Mouse (Mus musculus) layer of hippocampus, adult 2 months (tissue): ENCODE measurements around the gene Capzb. TPM values are rescaled to one million over a fixed set of nuclear protein-coding genes. Genes with fewer than 3 reads are reported as not detected.

Experiments used
- DNase-seq, 2 experiments: peaks; one replicate each; pipeline ENCODE4 v3.0.0; 2022; ENCODE audit warnings: low spot score in 2 of 2
- H3K27ac ChIP-seq: fragments of 200-600 bp; 2 replicates; pipeline ENCODE4 v1.8.1; 2022
- H3K4me3 ChIP-seq: fragments of 200-600 bp; 2 replicates; pipeline ENCODE4 v1.8.1; 2022; ENCODE audit warnings: mild to moderate bottlenecking
- CTCF ChIP-seq: fragments of 200-600 bp; conservative IDR thresholded peaks from 2 replicates; pipeline ENCODE4 v1.8.1; 2022; ENCODE audit warnings: antibody characterized with exemption, mild to moderate bottlenecking, moderate library complexity
- total RNA-seq, 2 experiments: library from RNA; stranded (reverse); gene quantifications; 2 replicates each; pipeline ENCODE4 v1.2.3; 2021

Capzb gene
- total RNA-seq, 2 experiments from 2014 or later: 374 to 416 TPM

GRCm38 (mm10) chr4:139205842-139206241 is 13.1 kb downstream of the Capzb start:
- H3K4me3 ChIP-seq: no peak overlapping the region
- peak; percentile 68 for TF ChIP-seq CTCF
- no peak for DNase-seq
- peak overlapping the region; percentile 68 for H3K27ac ChIP-seq

GRCm38 (mm10) chr4:139206353-139207045 is 13.8 kb downstream of the Capzb start:
- Histone ChIP-seq H3K27ac (peak overlapping the region; percentile 68), H3K4me3 (no peak overlapping the region)
- DNase-seq: peak; percentile 56 to 71
- TF ChIP-seq CTCF: no peak

GRCm38 (mm10) chr4:139208236-139209129 is 15.8 kb downstream of the Capzb start:
- DNase-seq: no peak
- H3K27ac ChIP-seq: peak overlapping the region; percentile 68
- H3K4me3 ChIP-seq: no peak overlapping the region
- no peak for TF ChIP-seq CTCF

DNA sequence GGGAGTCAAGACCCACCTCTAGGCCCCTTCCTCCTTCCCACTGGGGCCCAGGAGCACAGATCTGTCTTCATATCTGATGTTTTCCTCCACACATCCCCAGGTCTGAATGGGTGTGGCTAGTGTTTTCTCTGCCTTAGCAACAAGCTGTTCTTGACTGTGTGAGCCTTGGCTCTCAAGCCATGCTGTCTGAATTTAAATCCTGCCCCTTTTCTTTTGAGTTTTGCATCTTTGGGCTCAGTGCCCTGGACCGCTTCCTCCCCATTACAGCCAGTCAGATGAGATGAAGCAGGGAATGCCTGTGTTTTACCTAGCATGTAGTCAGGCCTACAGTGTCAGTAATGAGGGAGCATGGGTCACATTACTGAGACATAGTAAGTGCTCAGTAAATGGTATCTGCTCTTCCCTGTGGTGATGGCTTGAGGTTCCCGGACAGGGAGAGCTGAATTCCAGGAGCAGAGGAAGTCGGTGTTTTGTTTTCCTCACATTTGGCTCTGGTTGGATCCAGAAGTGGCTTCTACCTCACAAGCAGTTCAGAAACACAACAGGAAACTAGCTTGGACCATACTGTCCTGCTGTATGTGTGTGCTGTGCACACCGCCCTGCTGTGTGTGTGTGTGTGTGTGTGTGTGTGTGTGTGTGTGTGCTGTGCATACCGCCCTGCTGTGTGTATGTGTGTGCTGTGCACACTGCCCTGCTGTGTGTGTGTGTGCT is 16.6 kb downstream of the Capzb start:
- H3K27ac ChIP-seq: peak overlapping the region; percentile 68
- no peak for DNase-seq

DNA sequence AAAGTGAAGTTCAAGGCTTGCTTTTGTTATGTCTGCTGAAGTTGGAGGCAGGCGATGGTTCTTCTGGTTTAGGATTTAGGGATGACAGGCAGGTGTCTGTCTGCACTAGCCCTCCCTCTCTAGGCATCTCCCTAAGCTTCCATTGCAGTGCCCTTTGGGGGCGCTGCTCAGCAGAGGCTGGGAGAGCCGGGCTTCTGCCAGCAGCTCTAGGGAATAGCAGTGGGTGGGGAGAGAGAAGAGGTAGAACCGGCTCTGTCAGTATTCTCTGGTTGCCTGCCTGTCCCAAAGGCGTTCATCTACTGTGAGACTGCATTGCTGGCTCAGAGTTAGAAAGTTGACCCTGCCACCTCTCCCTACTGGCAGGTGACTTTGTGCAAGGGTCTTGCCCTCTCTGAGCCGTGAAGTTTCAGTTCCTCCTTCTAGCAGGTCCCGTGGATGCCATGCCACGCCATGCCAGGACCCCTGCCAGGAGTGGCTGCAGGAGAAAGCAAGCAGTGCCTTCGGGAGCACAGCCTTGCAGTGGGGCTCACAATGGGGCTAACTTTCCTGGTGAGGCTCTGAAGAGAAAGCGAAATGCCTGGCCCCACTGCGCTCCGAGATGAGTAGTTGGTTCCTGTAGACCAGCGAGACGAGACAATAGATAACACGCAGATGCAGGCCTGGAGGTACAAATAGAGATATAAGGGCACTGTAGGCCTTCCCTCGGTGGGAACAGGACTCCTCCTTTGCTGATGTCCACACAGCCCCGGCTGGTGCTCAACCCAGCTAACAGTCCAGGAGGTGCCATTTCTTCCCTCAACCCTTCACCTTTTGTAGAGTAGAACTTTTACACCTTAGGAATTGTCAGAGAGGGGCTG is 19.5 kb downstream of the Capzb start:
- TF ChIP-seq CTCF: peak; percentile 77
- peak; percentile 55 to 57 for DNase-seq
- Histone ChIP-seq H3K27ac (peak overlapping the region; percentile 77), H3K4me3 (no peak overlapping the region)

More for the DNA sequence above, 16.6 kb downstream of the Capzb start:
- no peak overlapping the region for H3K4me3 ChIP-seq
- no peak for TF ChIP-seq CTCF

GRCm38 (mm10) chr4:139213086-139213485 is 20.4 kb downstream of the Capzb start:
- H3K27ac ChIP-seq: peak overlapping the region; percentile 77
- no peak for DNase-seq
- no peak for TF ChIP-seq CTCF
- no peak overlapping the region for H3K4me3 ChIP-seq

- Histone ChIP-seq H3K27ac (peak overlapping the region; percentile 77), H3K4me3 (no peak overlapping the region)
- TF ChIP-seq CTCF: no peak
- no peak for DNase-seq
These were observed 21.3 kb downstream of the Capzb start for GRCm38 (mm10) chr4:139213935-139214371.

GRCm38 (mm10) chr4:139216566-139216965 is 23.9 kb downstream of the Capzb start:
- Histone ChIP-seq H3K4me3 (no peak overlapping the region), H3K27ac (peak overlapping the region; percentile 77)
- TF ChIP-seq CTCF: no peak
- no peak for DNase-seq

DNA sequence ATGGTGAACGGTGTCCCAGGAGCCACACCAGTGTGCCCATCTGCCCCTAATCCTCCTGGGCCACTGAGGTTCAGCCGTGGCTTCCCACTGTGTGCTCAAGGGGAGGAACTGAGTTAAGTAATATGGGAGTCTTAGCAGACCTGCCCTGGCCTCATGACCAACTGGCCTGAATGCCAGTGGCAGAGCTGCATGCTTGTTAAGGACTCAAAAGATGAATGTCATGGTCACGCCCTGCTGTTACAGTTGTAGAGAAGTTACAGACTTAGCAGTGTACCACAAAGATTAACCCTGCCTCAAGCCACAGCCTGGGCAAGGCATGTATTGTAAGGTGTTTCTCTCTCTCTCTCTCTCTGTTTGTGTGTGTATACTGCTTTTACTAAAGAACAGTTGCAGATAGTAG is 25.8 kb downstream of the Capzb start:
- TF ChIP-seq CTCF: no peak
- H3K27ac ChIP-seq: no peak overlapping the region
- H3K4me3 ChIP-seq: no peak overlapping the region
- DNase-seq: no peak

- Histone ChIP-seq H3K27ac (no peak overlapping the region), H3K4me3 (no peak overlapping the region)
- DNase-seq: no peak
- TF ChIP-seq CTCF: no peak
These were observed 27.0 kb downstream of the Capzb start for GRCm38 (mm10) chr4:139219656-139220055.

GRCm38 (mm10) chr4:139220978-139221377 is 28.3 kb downstream of the Capzb start:
- peak; percentile 75 for TF ChIP-seq CTCF
- no peak for DNase-seq
- H3K4me3 ChIP-seq: no peak overlapping the region
- no peak overlapping the region for H3K27ac ChIP-seq

GRCm38 (mm10) chr4:139221837-139222236 is 29.1 kb downstream of the Capzb start:
- TF ChIP-seq CTCF: no peak
- H3K4me3 ChIP-seq: no peak overlapping the region
- no peak for DNase-seq
- H3K27ac ChIP-seq: peak overlapping the region; percentile 19
